Mouse (Mus musculus): ENCODE results near the gene Sympk. TPM values are rescaled to one million over a fixed set of nuclear protein-coding genes. Genes with fewer than 3 reads are reported as not detected.

The Sympk gene
- total and polyA plus RNA-seq, 2 experiments from 2014 or later: 16.7 to 68.8 TPM

GRCm38 (mm10) chr7:19007026-19007977, 16.9 kb upstream of the Sympk start:
- WGBS: 82% methylated on average over 13 of the region's 13 CpGs
- H3K36me3 ChIP-seq (replicated peaks; ENCODE audit: control insufficient read depth, insufficient read depth, low read length): 0 out of 2 replicates have a peak, but pooled peaks cover 14% of the 10 kb centered on the region
- DNase-seq (ENCODE audit: low spot score) (no peak), ATAC-seq (ENCODE audit: insufficient read depth, low read depth) (no peak)
- H3K27me3 ChIP-seq (ENCODE audit: control insufficient read depth, insufficient read depth, low read length): no peaks in the 10 kb centered on the region
- H3K9me3 ChIP-seq (replicated peaks; ENCODE audit: control insufficient read depth, low read length): no peaks in the 10 kb centered on the region
- no peak overlapping the region for H3K27ac ChIP-seq (ENCODE audit: low read depth)
- H3K4me1 ChIP-seq (ENCODE audit: control insufficient read depth, insufficient read depth): peaks cover 20% of the 10 kb centered on the region
- no peak overlapping the region for H3K9ac ChIP-seq (replicated peaks; ENCODE audit: low read depth, low read length)
- TF ChIP-seq CTCF (IDR thresholded peaks at IDR 0.05; ENCODE audit: low read depth) (no peak), EP300 (IDR thresholded peaks at IDR 0.05; ENCODE audit: low read depth) (no peak)
- no peak overlapping the region for H3K4me3 ChIP-seq (ENCODE audit: low read depth, low read length)
- H3K4me2 ChIP-seq (ENCODE audit: low read depth, low read length): no peak overlapping the region

- WGBS: 79% methylated on average over 7 of the region's 7 CpGs
- Histone ChIP-seq H3K9me3 (replicated peaks; ENCODE audit: control insufficient read depth, low read length) (no peaks in the 10 kb centered on the region), H3K27ac (ENCODE audit: low read depth) (no peak overlapping the region), H3K27me3 (ENCODE audit: control insufficient read depth, insufficient read depth, low read length) (no peaks in the 10 kb centered on the region), H3K9ac (replicated peaks; ENCODE audit: low read depth, low read length) (no peak overlapping the region), H3K4me2 (ENCODE audit: low read depth, low read length) (no peak overlapping the region), H3K4me3 (ENCODE audit: low read depth, low read length) (no peak overlapping the region), H3K4me1 (ENCODE audit: control insufficient read depth, insufficient read depth) (0 out of 2 replicates have a peak, but pooled peaks cover 8% of the 10 kb centered on the region), H3K36me3 (replicated peaks; ENCODE audit: control insufficient read depth, insufficient read depth, low read length) (0 out of 2 replicates have a peak, but pooled peaks cover 9% of the 10 kb centered on the region)
- ATAC-seq (ENCODE audit: insufficient read depth, low read depth): no peak
- DNase-seq (ENCODE audit: low spot score): no peak
- no peak for TF ChIP-seq CTCF (IDR thresholded peaks at IDR 0.05; ENCODE audit: low read depth)
- no peak for TF ChIP-seq EP300 (IDR thresholded peaks at IDR 0.05; ENCODE audit: low read depth)
Measured at GRCm38 (mm10) chr7:19010581-19010980, 13.6 kb upstream of the Sympk start.

- no peaks in the 10 kb centered on the region for H3K9me3 ChIP-seq (replicated peaks; ENCODE audit: control insufficient read depth, low read length)
- DNase-seq (ENCODE audit: low spot score) (peak; percentile 43), ATAC-seq (ENCODE audit: insufficient read depth, low read depth) (peak; percentile 66)
- H3K4me1 ChIP-seq (ENCODE audit: control insufficient read depth, insufficient read depth): 0 out of 2 replicates have a peak, but pooled peaks cover 6% of the 10 kb centered on the region
- no peaks in the 10 kb centered on the region for H3K27me3 ChIP-seq (ENCODE audit: control insufficient read depth, insufficient read depth, low read length)
- 0 out of 2 replicates have a peak, but pooled peaks cover under 1% of the 10 kb centered on the region for H3K36me3 ChIP-seq (replicated peaks; ENCODE audit: control insufficient read depth, insufficient read depth, low read length)
- 1% methylated on average over 31 of the region's 31 CpGs for WGBS
- peak overlapping the region; percentile 56 for H3K9ac ChIP-seq (replicated peaks; ENCODE audit: low read depth, low read length)
- H3K27ac ChIP-seq (ENCODE audit: low read depth): peak overlapping the region; percentile 55
- peak overlapping the region; percentile 65 for H3K4me2 ChIP-seq (ENCODE audit: low read depth, low read length)
- peak overlapping the region; percentile 38 for H3K4me3 ChIP-seq (ENCODE audit: low read depth, low read length)
- 0 out of 2 replicates have a peak, but pooled peaks have one; percentile 19 for TF ChIP-seq EP300 (IDR thresholded peaks at IDR 0.05; ENCODE audit: low read depth)
- no peak for TF ChIP-seq CTCF (IDR thresholded peaks at IDR 0.05; ENCODE audit: low read depth)
Measured at GRCm38 (mm10) chr7:19012025-19012621, 12.1 kb upstream of the Sympk start.

GRCm38 (mm10) chr7:19012882-19013281, 11.3 kb upstream of the Sympk start:
- Histone ChIP-seq H3K4me2 (ENCODE audit: low read depth, low read length) (no peak overlapping the region), H3K27ac (ENCODE audit: low read depth) (no peak overlapping the region), H3K36me3 (replicated peaks; ENCODE audit: control insufficient read depth, insufficient read depth, low read length) (no peaks in the 10 kb centered on the region), H3K4me1 (ENCODE audit: control insufficient read depth, insufficient read depth) (0 out of 2 replicates have a peak, but pooled peaks cover 6% of the 10 kb centered on the region), H3K27me3 (ENCODE audit: control insufficient read depth, insufficient read depth, low read length) (no peaks in the 10 kb centered on the region), H3K9me3 (replicated peaks; ENCODE audit: control insufficient read depth, low read length) (no peaks in the 10 kb centered on the region), H3K9ac (replicated peaks; ENCODE audit: low read depth, low read length) (peak overlapping the region; percentile 56; the same call in 1 of the 2 replicates), H3K4me3 (ENCODE audit: low read depth, low read length) (no peak overlapping the region)
- 36% methylated on average over 2 of the region's 2 CpGs for WGBS
- ATAC-seq (ENCODE audit: insufficient read depth, low read depth) (no peak), DNase-seq (ENCODE audit: low spot score) (no peak)
- TF ChIP-seq EP300 (IDR thresholded peaks at IDR 0.05; ENCODE audit: low read depth): no peak
- no peak for TF ChIP-seq CTCF (IDR thresholded peaks at IDR 0.05; ENCODE audit: low read depth)

GRCm38 (mm10) chr7:19014452-19014851, 9.7 kb upstream of the Sympk start:
- H3K9ac ChIP-seq (replicated peaks; ENCODE audit: low read depth, low read length): no peak overlapping the region
- no peaks in the 10 kb centered on the region for H3K36me3 ChIP-seq (replicated peaks; ENCODE audit: control insufficient read depth, insufficient read depth, low read length)
- H3K4me2 ChIP-seq (ENCODE audit: low read depth, low read length): no peak overlapping the region
- no peak for DNase-seq (ENCODE audit: low spot score)
- H3K4me1 ChIP-seq (ENCODE audit: control insufficient read depth, insufficient read depth): 0 out of 2 replicates have a peak, but pooled peaks cover 6% of the 10 kb centered on the region
- WGBS: 54% methylated on average over 15 of the region's 15 CpGs
- H3K9me3 ChIP-seq (replicated peaks; ENCODE audit: control insufficient read depth, low read length): no peaks in the 10 kb centered on the region
- no peak for TF ChIP-seq CTCF (IDR thresholded peaks at IDR 0.05; ENCODE audit: low read depth)
- TF ChIP-seq EP300 (IDR thresholded peaks at IDR 0.05; ENCODE audit: low read depth): no peak
- no peak overlapping the region for H3K27ac ChIP-seq (ENCODE audit: low read depth)
- no peak for ATAC-seq (ENCODE audit: insufficient read depth, low read depth)
- no peak overlapping the region for H3K4me3 ChIP-seq (ENCODE audit: low read depth, low read length)
- 0 out of 2 replicates have a peak, but pooled peaks cover 6% of the 10 kb centered on the region for H3K27me3 ChIP-seq (ENCODE audit: control insufficient read depth, insufficient read depth, low read length)

Data from heart, postnatal 0 days (tissue).